Mouse (Mus musculus): ENCODE measurements around the gene Clic5. TPM values are rescaled to one million over a fixed set of nuclear protein-coding genes. Genes with fewer than 3 reads are reported as not detected.
"Not testable (repeated sequence)": the region's sequence is repeated elsewhere in the genome, so short reads cannot be mapped to it uniquely, and the experiment has no call there.

The Clic5 gene
- polyA plus RNA-seq, 1 experiment from 2014 or later = 0.29 TPM

- Histone ChIP-seq H3K36me3 (no peaks in the 10 kb centered on the region), H3K9me3 (no peaks in the 10 kb centered on the region), H3K27me3 (ENCODE audit: insufficient read depth, poor library complexity, severe bottlenecking) (no peaks in the 10 kb centered on the region), H3K4me1 (replicated peaks) (no peaks in the 10 kb centered on the region), H3K4me3 (no peak overlapping the region), H3K27ac (no peak overlapping the region)
- 92% methylated on average over 4 of the region's 4 CpGs for WGBS
- no peak for DNase-seq (ENCODE audit: low spot score)
Observed at GRCm38 (mm10) chr17:44169676-44170075, 18.7 kb upstream of the Clic5 start.

- DNase-seq (ENCODE audit: low spot score) = no peak
- Histone ChIP-seq H3K4me3 (no peak overlapping the region), H3K27ac (no peak overlapping the region), H3K27me3 (ENCODE audit: insufficient read depth, poor library complexity, severe bottlenecking) (no peaks in the 10 kb centered on the region), H3K9me3 (no peaks in the 10 kb centered on the region), H3K4me1 (replicated peaks) (no peaks in the 10 kb centered on the region), H3K36me3 (no peaks in the 10 kb centered on the region)
- WGBS = 92% methylated on average over 3 of the region's 3 CpGs
Observed at GRCm38 (mm10) chr17:44170316-44170715, 18.1 kb upstream of the Clic5 start.

- WGBS = 46% methylated on average over 3 of the region's 3 CpGs
- no peak overlapping the region for H3K27ac ChIP-seq
Observed at GRCm38 (mm10) chr17:44171930-44172329, 16.5 kb upstream of the Clic5 start.

GRCm38 (mm10) chr17:44173341-44173740 lies 15.0 kb upstream of the Clic5 start:
- Histone ChIP-seq H3K4me1 (replicated peaks) (no peaks in the 10 kb centered on the region), H3K4me3 (no peak overlapping the region), H3K27me3 (ENCODE audit: insufficient read depth, poor library complexity, severe bottlenecking) (no peaks in the 10 kb centered on the region), H3K9me3 (no peaks in the 10 kb centered on the region), H3K27ac (no peak overlapping the region), H3K36me3 (no peaks in the 10 kb centered on the region)
- DNase-seq (ENCODE audit: low spot score) = no peak
- WGBS = 81% methylated on average over 2 of the region's 2 CpGs

More at GRCm38 (mm10) chr17:44171930-44172329, 16.5 kb upstream of the Clic5 start:
- no peak for DNase-seq (ENCODE audit: low spot score)
- Histone ChIP-seq H3K36me3 (no peaks in the 10 kb centered on the region), H3K27me3 (ENCODE audit: insufficient read depth, poor library complexity, severe bottlenecking) (no peaks in the 10 kb centered on the region), H3K4me1 (replicated peaks) (no peaks in the 10 kb centered on the region), H3K4me3 (no peak overlapping the region), H3K9me3 (no peaks in the 10 kb centered on the region)

- 91% methylated on average over 3 of the region's 3 CpGs for WGBS
- H3K4me3 ChIP-seq = no peak overlapping the region
- DNase-seq (ENCODE audit: low spot score) = no peak
- H3K36me3 ChIP-seq = no peaks in the 10 kb centered on the region
- H3K27ac ChIP-seq = no peak overlapping the region
- no peaks in the 10 kb centered on the region for H3K27me3 ChIP-seq (ENCODE audit: insufficient read depth, poor library complexity, severe bottlenecking)
- H3K9me3 ChIP-seq = no peaks in the 10 kb centered on the region
- no peaks in the 10 kb centered on the region for H3K4me1 ChIP-seq (replicated peaks)
Observed at GRCm38 (mm10) chr17:44177291-44177690, 11.1 kb upstream of the Clic5 start.

GRCm38 (mm10) chr17:44181346-44181745 lies 7.0 kb upstream of the Clic5 start:
- no peak overlapping the region for H3K4me3 ChIP-seq
- 0 out of 2 replicates have a peak, but pooled peaks cover 2% of the 10 kb centered on the region for H3K9me3 ChIP-seq
- no peaks in the 10 kb centered on the region for H3K4me1 ChIP-seq (replicated peaks)
- no peaks in the 10 kb centered on the region for H3K27me3 ChIP-seq (ENCODE audit: insufficient read depth, poor library complexity, severe bottlenecking)
- WGBS = 78% methylated on average over 8 of the region's 8 CpGs
- H3K36me3 ChIP-seq = no peaks in the 10 kb centered on the region
- H3K27ac ChIP-seq = no peak overlapping the region
- no peak for DNase-seq (ENCODE audit: low spot score)

GRCm38 (mm10) chr17:44186871-44187270 lies 1.5 kb upstream of the Clic5 start:
- Histone ChIP-seq H3K36me3 (no peaks in the 10 kb centered on the region), H3K4me3 (no peak overlapping the region), H3K4me1 (replicated peaks) (peaks cover 17% of the 10 kb centered on the region), H3K9me3 (0 out of 2 replicates have a peak, but pooled peaks cover 2% of the 10 kb centered on the region), H3K27me3 (ENCODE audit: insufficient read depth, poor library complexity, severe bottlenecking) (peaks cover 50% of the 10 kb centered on the region), H3K27ac (no peak overlapping the region)
- no peak for DNase-seq (ENCODE audit: low spot score)
- WGBS = 90% methylated on average over 3 of the region's 3 CpGs

GRCm38 (mm10) chr17:44187537-44187936 lies 847 bp upstream of the Clic5 start:
- not testable (repeated sequence) for H3K9me3 ChIP-seq; H3K36me3 ChIP-seq; H3K4me3 ChIP-seq; H3K27ac ChIP-seq; DNase-seq (ENCODE audit: low spot score)
- peaks cover 17% of the 10 kb centered on the region for H3K4me1 ChIP-seq (replicated peaks)
- H3K27me3 ChIP-seq (ENCODE audit: insufficient read depth, poor library complexity, severe bottlenecking) = peaks cover 50% of the 10 kb centered on the region

GRCm38 (mm10) chr17:44188769-44189145 lies 373 bp downstream of the Clic5 start:
- H3K36me3 ChIP-seq = no peaks in the 10 kb centered on the region
- peak overlapping the region; percentile 60 for H3K4me3 ChIP-seq
- H3K27ac ChIP-seq = no peak overlapping the region
- H3K9me3 ChIP-seq = no peaks in the 10 kb centered on the region
- WGBS = under 1% methylated on average over 24 of the region's 24 CpGs
- peaks cover 17% of the 10 kb centered on the region for H3K4me1 ChIP-seq (replicated peaks)
- DNase-seq (ENCODE audit: low spot score) = peak; percentile 38
- H3K27me3 ChIP-seq (ENCODE audit: insufficient read depth, poor library complexity, severe bottlenecking) = peaks cover 50% of the 10 kb centered on the region

- H3K4me1 ChIP-seq (replicated peaks) = peaks cover 17% of the 10 kb centered on the region
- no peaks in the 10 kb centered on the region for H3K36me3 ChIP-seq
- H3K4me3 ChIP-seq = peak overlapping the region; percentile 60
- 2% methylated on average over 11 of the region's 11 CpGs for WGBS
- H3K9me3 ChIP-seq = no peaks in the 10 kb centered on the region
- peaks cover 50% of the 10 kb centered on the region for H3K27me3 ChIP-seq (ENCODE audit: insufficient read depth, poor library complexity, severe bottlenecking)
- no peak overlapping the region for H3K27ac ChIP-seq
- peak; percentile 16 for DNase-seq (ENCODE audit: low spot score)
Observed at GRCm38 (mm10) chr17:44189696-44190095, 1.3 kb downstream of the Clic5 start.

GRCm38 (mm10) chr17:44190246-44190645 lies 1.9 kb downstream of the Clic5 start:
- no peaks in the 10 kb centered on the region for H3K9me3 ChIP-seq
- H3K27me3 ChIP-seq (ENCODE audit: insufficient read depth, poor library complexity, severe bottlenecking) = peaks cover 50% of the 10 kb centered on the region
- WGBS = 40% methylated on average over 7 of the region's 7 CpGs
- no peak overlapping the region for H3K27ac ChIP-seq
- no peak for DNase-seq (ENCODE audit: low spot score)
- no peaks in the 10 kb centered on the region for H3K36me3 ChIP-seq
- no peak overlapping the region for H3K4me3 ChIP-seq
- H3K4me1 ChIP-seq (replicated peaks) = peaks cover 17% of the 10 kb centered on the region

- Histone ChIP-seq H3K4me3 (no peak overlapping the region), H3K4me1 (replicated peaks) (peaks cover 17% of the 10 kb centered on the region), H3K36me3 (no peaks in the 10 kb centered on the region), H3K27me3 (ENCODE audit: insufficient read depth, poor library complexity, severe bottlenecking) (peaks cover 36% of the 10 kb centered on the region), H3K27ac (no peak overlapping the region), H3K9me3 (no peaks in the 10 kb centered on the region; the same call in 1 of the 2 replicates)
- no peak for DNase-seq (ENCODE audit: low spot score)
- 87% methylated on average over 3 of the region's 3 CpGs for WGBS
Observed at GRCm38 (mm10) chr17:44192981-44193380, 4.6 kb downstream of the Clic5 start.

- no peak overlapping the region for H3K4me3 ChIP-seq
- WGBS = 75% methylated on average over 4 of the region's 4 CpGs
- H3K27me3 ChIP-seq (ENCODE audit: insufficient read depth, poor library complexity, severe bottlenecking) = no peaks in the 10 kb centered on the region
- no peaks in the 10 kb centered on the region for H3K36me3 ChIP-seq
- H3K4me1 ChIP-seq (replicated peaks) = no peaks in the 10 kb centered on the region
- no peak overlapping the region for H3K27ac ChIP-seq
- no peaks in the 10 kb centered on the region; the same call in 1 of the 2 replicates for H3K9me3 ChIP-seq
- no peak for DNase-seq (ENCODE audit: low spot score)
Observed at GRCm38 (mm10) chr17:44199158-44199557, 10.8 kb downstream of the Clic5 start.

GRCm38 (mm10) chr17:44202952-44203351 lies 14.6 kb downstream of the Clic5 start:
- DNase-seq (ENCODE audit: low spot score) = no peak
- Histone ChIP-seq H3K9me3 (no peaks in the 10 kb centered on the region), H3K36me3 (no peaks in the 10 kb centered on the region), H3K4me3 (no peak overlapping the region), H3K27ac (no peak overlapping the region), H3K4me1 (replicated peaks) (no peaks in the 10 kb centered on the region), H3K27me3 (ENCODE audit: insufficient read depth, poor library complexity, severe bottlenecking) (no peaks in the 10 kb centered on the region)
- 90% methylated on average over 5 of the region's 5 CpGs for WGBS
